Mouse (Mus musculus): Measurements from ENCODE around the gene Cd19. TPM values are rescaled to one million over a fixed set of nuclear protein-coding genes. Genes with fewer than 3 reads are reported as not detected.

The Cd19 gene
- total RNA-seq, 1 experiment from 2014 or later = not detected

- no peak for ATAC-seq (replicated peaks in 1 of 2; ENCODE audit: insufficient read depth in 1 of 2, low FRiP score in 2 of 2, low TSS enrichment in 1 of 2, low read depth in 1 of 2, poor library complexity in 2 of 2, severe bottlenecking in 2 of 2)
Observed at GRCm38 (mm10) chr7:126363038-126363437, 51.7 kb downstream of the Cd19 start.

DNA sequence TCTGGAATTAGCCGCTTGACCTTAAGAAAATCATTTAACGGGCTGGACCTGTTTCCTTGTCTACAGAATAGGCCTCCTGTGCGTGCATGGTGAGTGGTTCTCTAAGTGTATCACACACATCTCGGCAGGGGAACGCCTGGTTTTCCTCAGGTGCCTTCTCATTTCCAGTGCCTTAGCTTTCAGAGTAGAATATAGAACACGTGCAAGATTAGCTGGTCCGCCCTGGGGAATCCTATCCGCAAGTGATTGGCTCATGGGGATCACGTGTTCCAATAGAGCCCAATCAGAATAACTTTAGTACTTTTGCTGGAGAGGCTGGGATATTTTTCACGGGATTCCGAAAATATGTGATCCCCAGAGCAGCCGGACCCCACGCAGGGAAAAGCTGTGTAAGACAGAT, 55.6 kb downstream of the Cd19 start:
- no peak for ATAC-seq (replicated peaks in 1 of 2; ENCODE audit: insufficient read depth in 1 of 2, low FRiP score in 2 of 2, low TSS enrichment in 1 of 2, low read depth in 1 of 2, poor library complexity in 2 of 2, severe bottlenecking in 2 of 2)

Other genes starting within 250 kb of the Cd19 start
- 57.4 and 73.4 TPM in 2 replicates for gene Xpo6, start 214.4 kb downstream of the Cd19 start, total RNA-seq (2017)
- gene Sbk1, start 142.3 kb downstream of the Cd19 start, total RNA-seq (2017) = 3.8 and 5.4 TPM in 2 replicates
- 31.5 and 51.5 TPM in 2 replicates for gene Lat, start 45.3 kb downstream of the Cd19 start, total RNA-seq (2017)
- 8.6 and 11.3 TPM in 2 replicates for gene Spns1, start 37.4 kb downstream of the Cd19 start, total RNA-seq (2017)
- 13.6 and 14.4 TPM in 2 replicates for gene Nfatc2ip, start 18.2 kb downstream of the Cd19 start, total RNA-seq (2017)
- gene Rabep2, start 13.9 kb upstream of the Cd19 start, total RNA-seq (2017) = 33.8 and 36.4 TPM in 2 replicates
- 0.30 TPM in 1 of 2 replicates, not detected in the other for gene Atp2a1, start 48.2 kb upstream of the Cd19 start, total RNA-seq (2017)
- gene Sh2b1, start 60.5 kb upstream of the Cd19 start, total RNA-seq (2017) = 15.3 and 20.9 TPM in 2 replicates
- 48.1 and 99.2 TPM in 2 replicates for gene Tufm, start 72.5 kb upstream of the Cd19 start, total RNA-seq (2017)
- 40.0 and 40.2 TPM in 2 replicates for gene Atxn2l, start 88.5 kb upstream of the Cd19 start, total RNA-seq (2017)
- 187 and 207 TPM in 2 replicates for gene Eif3c, start 151.5 kb upstream of the Cd19 start, total RNA-seq (2017)
- gene Apobr, start 170.1 kb upstream of the Cd19 start, total RNA-seq (2017) = 24.8 and 26.0 TPM in 2 replicates
- 26.1 and 57.4 TPM in 2 replicates for gene Cln3, start 170.9 kb upstream of the Cd19 start, total RNA-seq (2017)
- gene Il27, start 180.1 kb upstream of the Cd19 start, total RNA-seq (2017) = 3.2 and 3.6 TPM in 2 replicates
- gene Nupr1, start 216.0 kb upstream of the Cd19 start, total RNA-seq (2017) = 6.2 and 6.6 TPM in 2 replicates
- gene Sgf29, start 234.4 kb upstream of the Cd19 start, total RNA-seq (2017) = 33.2 and 46.9 TPM in 2 replicates

Measured in hematopoietic stem cell, adult 5-6 weeks (primary cell).